Mouse (Mus musculus): Measurements from ENCODE around the gene Psmd8.
"Not testable (repeated sequence)": the region's sequence is repeated elsewhere in the genome, so short reads cannot be mapped to it uniquely, and the experiment has no call there.

Gene Psmd8

DNA sequence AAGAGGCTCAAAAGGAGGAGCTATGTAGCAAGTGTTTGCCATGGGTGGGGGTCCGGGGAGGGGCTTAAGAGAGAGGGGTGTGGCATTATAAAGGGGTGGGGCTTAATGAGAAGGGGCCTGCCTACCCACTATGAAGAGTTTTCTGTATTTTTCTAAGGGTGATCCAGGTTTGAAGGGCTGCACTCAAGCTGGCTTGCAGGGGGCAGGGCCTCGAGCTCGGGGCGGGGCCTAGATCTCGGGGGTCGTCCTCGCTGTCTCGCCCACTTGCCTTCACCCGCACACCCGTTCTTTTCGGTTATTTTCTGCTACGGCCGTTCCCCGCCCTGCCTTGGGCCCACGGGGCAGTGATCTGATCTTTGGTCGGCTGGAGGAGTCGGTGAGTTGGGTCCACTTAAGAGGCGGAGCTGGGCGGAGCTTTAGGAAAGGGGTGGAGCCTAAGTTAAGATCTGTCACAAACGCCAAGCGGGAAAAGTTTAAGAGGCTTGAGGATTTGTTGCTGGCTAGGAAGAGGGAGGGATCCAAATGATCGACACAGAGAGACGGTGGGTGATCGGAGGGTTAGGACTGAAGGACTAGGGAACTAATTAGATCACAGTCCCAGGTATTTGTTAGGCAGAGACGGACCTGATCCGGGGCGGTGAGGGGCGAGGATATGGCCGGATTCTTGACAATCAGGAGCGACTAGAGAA is 10.3 kb downstream of the Psmd8 start, which contains the start of the genes Ggn and Spred3:
TSS of gene Ggn (plus strand) at position 145 of the 689 bp plus-strand sequence.
TSS of gene Spred3 (minus strand) at position 346 of the 689 bp plus-strand sequence.
- DNase-seq (ENCODE audit: low spot score) = peak; percentile 53

DNA sequence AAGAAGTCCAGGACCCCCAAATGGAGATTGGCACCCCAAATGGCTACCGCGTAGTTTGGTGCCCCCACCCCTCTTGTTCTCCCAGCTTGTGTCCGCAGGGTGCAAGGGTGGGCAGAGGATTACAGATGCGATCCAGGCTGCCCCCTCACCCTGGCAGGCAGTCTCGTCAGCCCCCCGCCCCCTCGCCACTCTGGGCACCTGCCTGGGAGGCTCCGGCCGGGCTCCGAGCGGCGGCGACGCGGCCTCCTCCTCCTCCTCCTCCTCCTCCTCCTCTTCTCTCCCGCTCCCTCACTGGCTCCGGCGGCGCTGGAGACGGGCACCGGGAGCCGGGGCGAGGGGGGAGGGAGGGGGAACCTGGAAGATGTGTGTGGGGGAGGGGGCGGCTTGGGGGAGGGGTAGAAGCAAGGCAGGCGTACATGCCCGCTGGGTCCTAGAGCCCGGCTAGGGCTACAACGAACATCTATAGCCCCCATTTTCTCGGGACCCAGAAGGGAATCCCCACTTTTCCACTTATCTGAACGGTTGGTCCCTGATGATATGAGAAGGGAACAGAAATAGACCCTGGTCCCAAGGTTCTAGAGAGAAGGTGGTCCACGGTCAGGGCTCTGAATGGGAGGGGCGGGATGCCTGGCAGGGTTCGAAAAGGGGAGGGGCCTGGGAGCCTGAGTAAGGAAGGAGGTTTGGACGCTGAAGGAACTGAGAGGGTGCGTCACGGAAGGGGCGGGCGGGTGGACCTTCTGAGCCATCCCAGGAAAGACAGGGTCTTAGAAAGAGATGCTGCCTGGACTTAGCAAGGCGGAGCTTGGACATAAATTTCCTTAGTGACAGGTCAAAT is 11.1 kb downstream of the Psmd8 start:
- DNase-seq (ENCODE audit: low spot score) = peak; percentile 72

DNA sequence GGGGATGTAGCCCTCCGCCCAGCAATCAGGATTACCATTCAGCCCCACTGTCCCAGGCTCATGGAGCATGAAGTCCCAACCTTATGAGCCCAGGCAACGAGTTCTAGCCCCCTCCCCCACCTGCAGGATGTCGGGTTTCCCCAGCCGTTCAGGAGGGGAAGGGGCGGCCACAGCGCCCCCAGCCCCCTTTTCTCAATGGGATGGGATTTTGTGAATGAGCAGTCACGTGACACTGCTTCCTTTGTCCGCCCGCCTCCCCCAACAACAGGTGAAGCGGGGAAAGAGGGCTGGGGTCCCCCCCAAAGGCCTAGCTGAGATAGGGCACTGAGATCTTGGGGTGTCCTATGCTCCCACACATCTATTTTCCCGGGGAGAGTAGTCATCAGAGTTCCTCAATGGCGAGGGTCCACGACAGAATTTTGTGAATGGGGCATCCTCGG is 11.7 kb downstream of the Psmd8 start:
- DNase-seq (ENCODE audit: low spot score) = no peak

DNA sequence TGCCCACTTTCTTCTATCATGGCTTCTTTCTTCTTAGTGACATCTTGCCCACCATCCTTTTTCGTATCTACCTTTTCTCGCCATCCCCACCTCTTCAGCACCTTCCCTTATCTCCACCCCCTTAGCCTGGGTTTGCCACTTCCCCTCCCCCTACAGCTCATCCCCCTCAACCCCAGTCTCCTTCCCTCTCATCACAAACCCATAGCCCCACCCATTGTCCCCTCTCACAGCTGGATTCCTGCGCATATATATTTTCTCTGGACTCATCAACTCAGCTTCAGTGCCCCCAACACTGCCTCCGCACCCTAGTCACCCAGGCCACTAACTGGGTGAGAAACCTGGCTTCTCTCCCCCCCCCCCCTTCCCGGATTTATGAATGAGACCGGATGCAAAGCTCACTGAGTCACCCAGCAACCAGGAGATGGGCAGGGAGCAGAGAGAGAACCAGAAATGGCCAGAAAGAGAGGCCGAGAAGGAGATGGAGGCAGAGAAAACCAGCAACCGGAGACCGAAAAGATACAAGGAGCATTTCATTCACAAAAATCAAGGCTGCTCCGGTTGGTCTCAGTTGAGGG is 12.3 kb downstream of the Psmd8 start:
- DNase-seq (ENCODE audit: low spot score) = no peak

DNA sequence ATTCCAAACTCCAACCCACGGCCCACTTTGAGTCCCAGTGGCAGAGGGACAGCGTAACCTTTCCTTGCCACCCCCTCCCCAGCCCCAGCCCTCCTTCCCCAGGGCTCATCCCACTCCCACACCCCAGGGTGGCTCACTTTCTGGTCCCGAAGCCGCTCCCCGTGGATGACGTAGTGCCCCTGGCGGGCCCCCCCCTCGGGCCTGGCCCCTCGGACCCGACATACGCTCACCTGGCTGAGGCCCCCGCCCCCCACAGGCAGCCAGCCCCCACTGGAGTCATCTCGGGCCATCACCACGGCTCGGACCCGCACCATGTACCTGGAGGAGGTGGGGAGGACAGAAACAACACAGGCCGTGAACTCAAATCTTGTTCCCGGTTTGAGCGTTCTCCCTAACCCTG is 12.8 kb downstream of the Psmd8 start:
- DNase-seq (ENCODE audit: low spot score) = no peak

DNA sequence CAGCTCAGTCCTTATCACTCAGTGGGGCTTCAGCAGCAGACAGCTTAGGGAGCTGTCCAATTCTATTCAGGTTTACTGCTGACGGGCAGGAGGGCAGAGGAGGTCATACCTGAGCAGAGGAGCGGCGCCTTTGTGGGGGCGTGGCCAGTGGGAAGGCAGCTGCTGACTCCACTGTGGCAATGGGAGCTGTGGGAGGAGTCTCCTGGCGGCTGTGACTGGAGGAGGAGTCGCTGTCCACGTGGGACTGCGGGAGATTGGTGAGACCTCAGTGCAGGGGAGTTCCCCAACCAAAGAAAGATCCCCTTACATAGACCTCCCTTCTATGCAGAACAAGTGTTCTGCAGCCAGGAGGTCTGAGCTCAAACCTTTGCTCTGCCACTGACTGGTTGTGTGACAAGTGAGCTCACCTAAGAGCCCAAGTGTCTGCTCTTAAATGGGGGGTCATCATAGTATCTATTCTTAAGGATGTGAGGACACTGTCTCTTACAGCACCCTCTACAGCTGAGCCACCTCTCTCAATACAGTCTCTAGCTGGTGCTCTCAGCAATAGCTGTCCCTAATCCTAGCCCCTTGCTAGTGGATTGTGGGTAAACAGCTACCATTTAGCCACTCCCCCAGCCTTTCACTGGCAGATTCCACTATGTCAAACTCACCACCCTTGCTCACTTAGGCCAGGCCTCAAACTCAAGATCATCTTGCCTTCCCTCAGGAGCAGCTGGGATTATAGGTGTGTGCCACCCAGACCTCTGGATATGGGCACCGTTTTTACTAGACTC is 17.6 kb downstream of the Psmd8 start:
- peak; percentile 37 for DNase-seq (ENCODE audit: low spot score)

DNA sequence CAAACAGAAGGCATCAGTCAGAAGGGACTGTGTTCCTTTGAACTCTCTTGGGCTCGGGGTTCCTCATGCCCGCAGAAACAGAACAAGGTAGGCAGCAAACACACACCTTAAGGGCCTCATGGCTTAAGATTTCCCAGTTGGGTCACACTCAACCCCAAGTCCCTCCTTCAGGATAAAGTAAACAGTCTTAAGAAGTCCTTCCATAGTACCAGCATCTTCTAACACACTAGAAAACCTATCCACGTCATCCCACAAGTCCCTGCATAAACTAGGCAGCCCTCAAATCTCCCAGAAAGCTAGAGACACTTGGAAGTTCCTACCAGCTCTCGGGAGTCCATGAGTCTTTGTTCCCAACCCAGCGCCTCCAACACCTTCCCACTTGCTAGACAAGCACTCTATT is 18.2 kb downstream of the Psmd8 start:
- DNase-seq (ENCODE audit: low spot score) = no peak

DNA sequence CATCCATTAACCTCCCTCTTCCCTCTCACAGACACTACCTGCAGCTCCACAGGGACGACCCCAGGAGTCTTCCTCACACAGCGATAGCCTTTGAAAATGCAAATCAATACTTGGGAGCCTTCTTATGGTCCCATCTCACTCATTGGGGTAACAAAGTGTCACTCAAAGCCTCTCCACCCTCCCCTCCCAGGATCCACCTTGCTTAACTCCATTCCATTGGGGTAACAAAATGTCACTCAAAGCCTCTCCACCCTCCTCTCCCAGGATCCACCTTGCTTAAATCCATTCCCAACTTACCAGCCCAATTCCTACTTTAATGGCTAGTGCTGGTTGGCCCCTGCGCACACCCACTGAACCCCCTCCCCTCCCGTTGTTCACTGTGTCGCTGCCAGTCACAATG is 22.2 kb downstream of the Psmd8 start:
- no peak for DNase-seq (ENCODE audit: low spot score)

DNA sequence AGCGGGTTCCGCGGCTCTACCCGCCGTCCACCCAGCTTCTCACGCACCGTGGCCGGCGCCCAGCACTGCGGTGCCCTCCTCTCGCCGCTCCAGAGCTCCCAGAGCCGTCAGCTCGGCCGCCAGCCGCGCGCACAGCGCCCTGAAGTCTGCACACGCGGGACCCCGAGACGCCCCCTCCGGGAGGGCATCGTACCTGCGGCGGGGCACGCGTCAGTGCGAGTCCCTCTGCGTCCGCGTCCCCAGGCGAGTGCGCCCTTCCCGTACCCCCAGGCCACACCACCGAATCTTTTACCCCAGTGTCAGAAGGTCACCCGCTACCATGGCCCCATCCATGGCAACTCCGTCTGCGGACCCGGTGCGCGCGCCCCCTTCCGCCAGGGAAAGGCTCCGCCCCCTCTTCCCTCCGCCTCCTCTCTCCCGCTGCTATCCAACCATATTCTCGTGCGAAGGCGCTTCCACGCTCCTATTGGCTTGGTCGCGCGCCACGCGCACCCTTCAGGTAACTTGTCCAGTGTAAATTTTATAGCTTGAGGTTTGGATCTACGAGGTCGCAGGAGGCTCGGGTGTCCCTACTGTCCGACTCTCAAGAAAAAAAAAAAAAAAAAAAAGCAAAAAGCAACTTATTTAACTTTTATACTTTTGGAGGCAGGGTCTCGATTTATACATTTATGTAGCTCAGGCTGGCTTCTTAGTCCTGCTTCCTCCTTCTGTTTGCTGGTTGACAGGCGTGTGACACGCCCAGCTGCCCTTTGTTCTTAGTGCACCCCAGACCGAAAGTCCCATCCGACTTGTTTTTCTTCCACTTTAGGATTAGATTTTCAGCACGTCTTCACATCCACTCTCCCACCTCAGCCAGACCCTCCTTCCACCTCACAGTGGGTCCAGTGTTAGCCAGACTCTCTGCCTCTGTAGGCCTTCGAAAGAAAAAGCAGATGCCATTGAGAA is 24.4 kb downstream of the Psmd8 start, which contains the start of gene Fam98c:
TSS of gene Fam98c (minus strand) at position 397 of the 945 bp plus-strand sequence.
- peak; percentile 69 for DNase-seq (ENCODE audit: low spot score)

DNA sequence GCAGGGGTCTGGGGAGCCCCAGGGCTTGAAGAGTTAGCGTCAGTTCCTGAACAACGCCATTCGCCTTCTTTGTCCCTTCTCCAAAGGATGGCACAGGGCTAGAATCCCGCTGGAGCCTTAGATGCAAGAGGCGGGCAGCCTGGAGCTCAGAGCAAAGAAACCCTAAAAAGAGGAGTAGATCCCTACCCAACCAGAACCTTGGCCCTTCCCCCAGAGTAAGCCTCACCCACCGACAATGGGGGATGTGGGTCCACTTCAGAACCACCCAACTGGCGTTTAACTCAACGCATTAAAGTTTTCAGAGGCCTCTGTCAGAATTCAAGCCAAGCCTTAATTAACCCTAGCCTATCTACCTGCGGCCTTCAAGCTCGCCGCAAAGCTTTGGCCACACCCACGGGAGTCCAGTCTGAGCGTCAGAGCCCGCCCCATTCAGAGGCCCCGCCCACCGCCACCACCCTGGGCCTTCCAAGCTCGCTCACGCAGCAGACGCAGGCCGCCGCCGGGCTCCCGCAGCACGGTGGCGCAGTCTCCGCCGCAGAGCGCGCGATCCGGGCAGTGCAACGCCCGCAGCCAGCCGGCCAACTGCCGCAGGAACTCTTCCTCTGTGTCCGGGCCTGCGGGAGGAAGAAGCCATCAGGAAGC is 25.2 kb downstream of the Psmd8 start:
- DNase-seq (ENCODE audit: low spot score) = peak; percentile 79

DNA sequence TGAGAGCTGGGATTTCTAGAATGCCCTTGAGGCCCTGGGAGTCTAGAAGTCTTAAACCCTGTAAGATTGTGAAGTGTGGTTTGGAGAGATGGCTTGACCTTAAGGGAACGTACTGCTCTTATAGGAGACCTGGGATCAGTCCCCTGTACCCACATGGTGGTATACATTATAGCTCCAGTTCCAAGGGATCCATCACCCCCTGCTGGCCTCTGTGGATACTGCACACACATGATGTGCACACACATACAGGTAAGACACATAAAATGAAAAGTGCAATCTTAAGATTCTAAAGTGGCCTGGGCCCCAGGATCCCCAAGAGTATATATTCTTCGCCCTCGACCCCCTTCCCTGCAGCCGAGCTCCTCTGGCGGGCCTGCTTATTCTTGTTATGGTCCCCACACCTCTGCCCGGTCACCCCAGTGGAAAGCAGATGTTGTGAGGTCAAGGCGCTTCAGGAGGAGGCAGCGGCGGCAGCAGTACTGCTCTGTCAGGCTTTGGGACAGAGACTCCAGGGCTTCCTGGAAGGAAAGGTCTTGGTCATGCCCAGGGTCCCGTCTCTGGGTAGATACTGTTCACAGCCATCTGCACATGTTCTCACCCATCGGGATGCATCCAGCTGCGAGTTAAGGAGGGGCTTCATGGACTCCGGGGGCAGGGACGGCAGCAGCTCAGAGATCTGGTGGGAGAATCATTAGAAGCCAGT is 26.3 kb downstream of the Psmd8 start:
- DNase-seq (ENCODE audit: low spot score) = no peak

DNA sequence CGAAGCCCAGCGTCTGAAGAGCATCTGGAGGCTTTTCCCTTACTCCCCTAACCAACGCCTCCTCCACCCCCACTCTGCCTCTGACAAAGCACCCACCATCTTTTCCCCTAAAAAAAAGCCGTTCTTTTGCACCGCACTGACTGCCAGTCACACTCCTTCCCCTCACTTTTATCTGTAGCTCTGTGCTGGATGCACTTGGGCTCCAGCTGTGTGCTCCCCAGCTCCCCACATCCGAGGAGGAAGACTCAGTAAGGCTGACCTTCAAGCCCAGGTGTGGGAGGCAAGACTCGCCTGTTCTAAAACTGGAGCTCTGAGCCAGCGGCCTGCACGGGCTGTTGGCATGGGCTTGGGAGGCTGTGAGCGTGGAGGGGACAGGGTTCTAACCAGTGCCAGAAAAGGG is 29.0 kb downstream of the Psmd8 start:
- no peak for DNase-seq (ENCODE audit: low spot score)

DNA sequence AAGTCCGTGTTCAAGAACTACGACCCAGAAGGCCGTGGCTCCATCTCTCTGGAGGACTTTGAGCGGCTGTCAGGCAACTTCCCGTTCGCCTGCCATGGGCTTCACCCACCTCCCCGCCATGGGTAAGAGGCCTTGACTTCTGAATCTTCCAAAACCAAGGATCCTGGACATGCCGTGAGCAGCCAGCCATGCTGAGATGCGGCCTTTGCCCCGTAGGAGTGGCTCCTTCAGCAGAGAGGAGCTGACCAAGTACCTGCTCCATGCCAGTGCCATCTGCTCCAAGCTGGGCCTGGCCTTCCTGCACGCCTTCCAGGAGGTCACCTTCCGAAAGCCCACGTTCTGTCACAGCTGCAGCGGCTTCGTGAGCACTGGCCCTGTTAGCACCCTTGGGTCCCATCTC is 31.7 kb downstream of the Psmd8 start:
- DNase-seq (ENCODE audit: low spot score) = no peak

DNA sequence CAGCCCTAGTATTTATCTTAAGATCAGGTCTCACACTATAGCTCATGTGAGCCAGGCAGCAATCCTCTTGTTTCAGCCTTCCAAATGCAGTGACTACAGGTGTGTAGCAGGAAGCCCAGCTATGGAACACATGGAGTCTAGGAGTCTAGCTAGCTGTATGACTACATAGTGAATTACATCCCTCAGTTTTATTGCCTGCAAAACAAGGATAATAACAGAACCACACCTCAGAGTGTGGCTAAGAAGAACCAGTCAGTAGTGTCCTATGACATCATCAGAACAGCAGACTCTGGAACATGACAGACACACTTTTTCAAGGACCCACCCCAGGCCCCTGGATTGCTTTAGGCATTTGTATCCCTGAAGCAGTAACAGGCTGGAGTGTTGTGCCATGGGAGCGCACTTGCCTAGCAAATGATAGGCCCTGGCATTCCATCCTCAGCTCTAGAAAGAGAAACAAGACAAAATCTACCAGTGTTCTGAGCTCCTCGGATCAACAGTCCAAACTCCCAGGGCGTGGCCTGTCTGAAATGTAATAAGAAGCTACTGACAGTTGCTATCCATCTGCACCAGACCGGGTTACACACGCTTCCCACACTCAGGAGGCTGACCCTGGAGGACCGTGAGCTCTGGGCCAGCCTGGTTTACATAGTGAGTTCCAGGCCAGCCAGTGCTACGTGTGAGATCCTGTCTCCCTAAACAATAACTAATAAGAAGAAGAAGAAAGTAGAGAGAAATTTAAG is 33.7 kb downstream of the Psmd8 start:
- no peak for DNase-seq (ENCODE audit: low spot score)

DNA sequence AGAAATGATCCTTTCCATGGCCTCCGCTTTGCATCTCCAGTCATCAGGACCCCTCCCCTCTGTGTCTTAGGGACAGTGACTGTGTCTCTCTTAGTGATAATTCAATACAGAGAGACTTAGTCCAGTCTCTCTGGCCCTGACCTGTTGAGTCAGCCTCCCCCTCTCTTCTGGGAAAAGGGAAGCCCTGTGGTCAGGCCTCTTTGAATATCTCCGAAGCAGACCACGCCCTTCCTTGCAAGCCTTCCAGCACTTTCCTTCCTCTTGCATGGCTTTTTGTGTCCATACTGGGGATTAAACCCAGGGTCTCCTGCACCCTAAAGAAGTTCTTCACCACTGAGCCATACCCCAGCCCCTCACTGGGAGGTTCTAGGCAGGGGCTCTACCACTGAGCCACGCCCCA is 36.5 kb downstream of the Psmd8 start:
- DNase-seq (ENCODE audit: low spot score) = no peak

DNA sequence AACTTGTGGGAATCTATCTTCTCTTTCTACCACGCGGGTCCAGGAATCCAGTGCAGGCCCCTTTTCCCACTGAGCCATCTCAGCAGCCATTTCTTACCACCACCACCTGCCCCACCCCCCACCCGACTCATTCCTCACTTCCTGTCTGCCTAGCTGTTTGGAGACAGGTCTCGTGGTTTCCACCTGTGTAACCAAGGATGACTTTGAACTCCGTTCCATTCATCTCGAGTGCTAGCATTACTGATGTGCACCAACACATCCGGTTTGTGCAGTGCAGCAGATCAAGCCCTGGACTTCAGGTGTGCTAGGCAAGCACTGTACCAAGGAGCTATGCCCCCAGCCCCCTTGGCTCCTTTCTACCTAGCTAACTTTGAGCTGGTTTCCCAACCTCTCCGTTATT is 39.1 kb downstream of the Psmd8 start:
- DNase-seq (ENCODE audit: low spot score) = no peak

DNA sequence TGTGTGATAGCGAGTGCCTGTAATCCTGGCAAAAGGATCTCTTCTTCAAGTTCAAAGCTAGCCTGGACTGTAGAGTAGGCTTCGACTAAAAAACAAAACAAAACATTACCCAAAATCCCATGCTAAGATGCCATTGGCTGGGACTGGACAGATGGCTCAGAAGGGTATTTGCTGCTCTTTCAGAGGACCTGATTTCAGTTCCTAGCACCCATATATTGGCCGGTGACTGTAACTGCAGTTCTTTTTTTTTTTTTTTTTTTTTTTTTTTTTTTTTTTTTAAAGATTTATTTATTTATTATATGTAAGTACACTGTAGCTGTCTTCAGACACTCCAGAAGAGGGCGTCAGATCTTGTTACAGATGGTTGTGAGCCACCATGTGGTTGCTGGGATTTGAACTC is 41.3 kb downstream of the Psmd8 start:
- not testable (repeated sequence) for DNase-seq (ENCODE audit: low spot score)

DNA sequence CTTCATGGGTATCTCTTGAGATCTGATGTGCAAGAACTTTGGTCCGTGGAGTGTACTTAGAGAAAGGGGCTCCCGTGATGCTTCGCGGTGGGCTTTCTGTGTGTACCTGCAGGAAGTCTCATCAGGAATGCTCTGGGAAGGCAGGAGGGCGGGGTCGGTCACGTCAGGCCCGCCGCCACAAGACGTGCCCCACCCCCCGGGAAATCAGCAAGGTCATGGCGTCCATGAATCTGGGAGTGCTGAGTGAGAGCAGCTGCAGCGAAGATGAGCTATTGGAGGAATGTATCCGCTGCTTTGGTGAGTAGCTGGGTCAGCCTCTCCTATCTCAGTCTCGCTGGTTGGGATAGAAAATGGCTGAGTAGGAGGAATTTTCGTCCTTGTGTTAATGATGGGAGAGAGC is 43.1 kb downstream of the Psmd8 start:
- DNase-seq (ENCODE audit: low spot score) = peak; percentile 74
